Mouse (Mus musculus) midbrain, embryonic 11.5 days (tissue): ENCODE results near the gene Olfm2. TPM values are rescaled to one million over a fixed set of nuclear protein-coding genes. Genes with fewer than 3 reads are reported as not detected.

ENCODE experiments used
- polyA plus RNA-seq: library from polyadenylated mRNA; unstranded; fragments of >200 nt; fragmentation: Nextera tagmentation; extraction: Ambion mirVana; gene quantifications from 2 replicates; pipeline ENCODE4 v1.2.1, GENCODE M21; 2014

Olfm2 gene
- polyA plus RNA-seq, 1 experiment from 2014 or later = 35.3 TPM

Other genes with a start within 250 kb of the Olfm2 start
- 127 and 140 TPM in 2 replicates for gene Zfp266, start 224.9 kb downstream of the Olfm2 start, polyA plus RNA-seq
- 23.8 and 24.8 TPM in 2 replicates for gene Zfp846, start 165.1 kb downstream of the Olfm2 start, polyA plus RNA-seq
- gene Ubl5, start 103.5 kb downstream of the Olfm2 start, polyA plus RNA-seq = 459 TPM in 2 replicates
- 10.5 and 12.0 TPM in 2 replicates for gene Fbxl12, start 101.6 kb downstream of the Olfm2 start, polyA plus RNA-seq
- 60.8 and 64.6 TPM in 2 replicates for gene Pin1, start 94.3 kb downstream of the Olfm2 start, polyA plus RNA-seq
- 0.38 and 0.43 TPM in 2 replicates for gene Col5a3, start 68.7 kb upstream of the Olfm2 start, polyA plus RNA-seq
- not detected in 2 replicates for gene Rdh8, start 72.2 kb upstream of the Olfm2 start, polyA plus RNA-seq
- gene A230050P20Rik, start 122.3 kb upstream of the Olfm2 start, polyA plus RNA-seq = 0.45 and 0.66 TPM in 2 replicates
- 5.0 and 6.1 TPM in 2 replicates for gene Angptl6, start 133.4 kb upstream of the Olfm2 start, polyA plus RNA-seq
- gene Ppan, start 141.8 kb upstream of the Olfm2 start, polyA plus RNA-seq = 52.3 and 57.1 TPM in 2 replicates
- gene Eif3g, start 152.3 kb upstream of the Olfm2 start, polyA plus RNA-seq = 348 and 354 TPM in 2 replicates
- gene Dnmt1, start 213.5 kb upstream of the Olfm2 start, polyA plus RNA-seq = 67.4 and 73.3 TPM in 2 replicates
- 18.1 and 20.1 TPM in 2 replicates for gene S1pr2, start 230.4 kb upstream of the Olfm2 start, polyA plus RNA-seq